Mouse (Mus musculus) thymus, adult 2 months (tissue): Measurements from ENCODE around the gene Catsperd.

Experiments
- CTCF ChIP-seq: fragments of 200-500 bp; IDR thresholded peaks from 2 replicates; pipeline ENCODE4 v1.5.1; 2012; ENCODE audit warnings: mild to moderate bottlenecking, control low read depth, low read length, moderate library complexity, borderline replicate concordance; ENCODE audit not compliant: control insufficient read depth, poor library complexity, insufficient read depth; ENCODE audit errors: extremely low read depth
- POLR2A ChIP-seq: fragments of 200-500 bp; IDR thresholded peaks from 2 replicates; pipeline ENCODE4 v1.6.1; 2012; ENCODE audit warnings: mild to moderate bottlenecking, low read length, control low read depth, moderate library complexity; ENCODE audit not compliant: control insufficient read depth, poor library complexity, insufficient read depth; ENCODE audit errors: extremely low read depth

GRCm38 (mm10) chr17:56656171-56656570 lies 28.2 kb downstream of the Catsperd start:
- no peak for TF ChIP-seq CTCF
- TF ChIP-seq POLR2A = no peak
